Mouse (Mus musculus) CH12.LX (cell line): ENCODE measurements at regions not wholly inside any gene's neighbourhood (a gene's known extent, or its start where the extent isn't known, plus 50 kb on each side); places are given as distances from the start of the nearest gene placed in this dataset.

Source experiments
- DNase-seq: peaks from one replicate; pipeline ENCODE4 v3.0.0-alpha.2; 2013; ENCODE audit errors: extremely low read depth
- H3K27ac ChIP-seq: 2 replicates; pipeline ENCODE4 v1.5.1; 2012; ENCODE audit warnings: low read depth, mild to moderate bottlenecking, control low read depth, moderate library complexity; ENCODE audit not compliant: insufficient read depth
- H3K27me3 ChIP-seq: replicated peaks from 2 replicates; pipeline ENCODE3; 2012; ENCODE audit warnings: inconsistent platforms
- H3K36me3 ChIP-seq, 2 experiments: replicated peaks in 1 of 2; 2 replicates each; pipeline versions ENCODE3 to v1.6.1; 2012; ENCODE audit warnings: inconsistent platforms in 1 of 2, low read length in 1 of 2, mild to moderate bottlenecking in 1 of 2, mixed read lengths in 1 of 2, moderate library complexity in 1 of 2; ENCODE audit not compliant: control insufficient read depth in 1 of 2, insufficient read depth in 1 of 2
- H3K4me1 ChIP-seq, 2 experiments: 2 replicates each; pipeline ENCODE4 v1.6.1; 2012; ENCODE audit warnings: inconsistent platforms in 1 of 2, moderate library complexity in 1 of 2; ENCODE audit not compliant: insufficient read depth in 2 of 2, control insufficient read depth in 1 of 2
- H3K4me2 ChIP-seq: 2 replicates; pipeline ENCODE4 v1.6.1; 2012; ENCODE audit warnings: low read depth, mild to moderate bottlenecking, control low read depth; ENCODE audit not compliant: poor library complexity, insufficient read depth, severe bottlenecking
- H3K4me3 ChIP-seq, 3 experiments: fragments of 150-350 bp in 1 of 3; sonication (generic) in 1 of 3; replicated peaks in 1 of 3; 2 replicates each; pipeline versions ENCODE3 to v1.5.1; 2011 to 2012; ENCODE audit warnings: low read depth in 2 of 3, low read length in 2 of 3, mild to moderate bottlenecking in 2 of 3, moderate library complexity in 2 of 3, control low read depth in 1 of 3, improper control_type of control experiment in 1 of 3, inconsistent platforms in 1 of 3, mixed read lengths in 1 of 3; ENCODE audit not compliant: poor library complexity in 1 of 3
- H3K79me2 ChIP-seq: replicated peaks from 2 replicates; pipeline ENCODE4 v1.6.1; 2012; ENCODE audit warnings: mild to moderate bottlenecking, moderate library complexity; ENCODE audit not compliant: control insufficient read depth, poor library complexity, insufficient read depth, severe bottlenecking; ENCODE audit errors: extremely low read depth
- H3K9ac ChIP-seq: 2 replicates; pipeline ENCODE4 v1.6.1; 2012; ENCODE audit warnings: low read depth, mild to moderate bottlenecking, control low read depth, moderate library complexity; ENCODE audit not compliant: insufficient read depth
- H3K9me3 ChIP-seq: replicated peaks from 2 replicates; pipeline ENCODE3; 2012; ENCODE audit warnings: low read length, inconsistent platforms, mixed read lengths
- CHD1 ChIP-seq: IDR thresholded peaks from 2 replicates; pipeline ENCODE4 v1.6.1; 2012; ENCODE audit warnings: low read depth, low read length, improper control_type of control experiment, inconsistent platforms
- CHD2 ChIP-seq: IDR thresholded peaks from 2 replicates; pipeline ENCODE4 v1.6.1; 2011; ENCODE audit warnings: low read length, improper control_type of control experiment
- CTCF ChIP-seq, 2 experiments: IDR thresholded peaks in 1 of 2; conservative IDR thresholded peaks in 1 of 2; 2 replicates each; pipeline ENCODE4 v1.5.1; 2011 to 2012; ENCODE audit warnings: low read depth in 2 of 2, low read length in 2 of 2, improper control_type of control experiment in 1 of 2, inconsistent platforms in 1 of 2, mild to moderate bottlenecking in 1 of 2, moderate library complexity in 1 of 2
- ELF1 ChIP-seq: IDR thresholded peaks from 2 replicates; pipeline ENCODE4 v1.6.1; 2014; ENCODE audit warnings: low read depth, mild to moderate bottlenecking, inconsistent platforms, low read length, improper control_type of control experiment
- EP300 ChIP-seq: IDR thresholded peaks from 2 replicates; pipeline ENCODE4 v1.6.1; 2011; ENCODE audit warnings: low read length, improper control_type of control experiment
- GABPA ChIP-seq: IDR thresholded peaks from 2 replicates; pipeline ENCODE4 v1.6.1; 2012; ENCODE audit warnings: low read depth, low read length, improper control_type of control experiment, inconsistent platforms; ENCODE audit not compliant: insufficient replicate concordance
- HCFC1 ChIP-seq: IDR thresholded peaks from 2 replicates; pipeline ENCODE4 v1.6.1; 2012; ENCODE audit warnings: low read depth, mild to moderate bottlenecking, inconsistent platforms, low read length, improper control_type of control experiment
- IRF4 ChIP-seq: IDR thresholded peaks from 2 replicates; pipeline ENCODE4 v1.6.1; 2014; ENCODE audit warnings: low read depth, mild to moderate bottlenecking, inconsistent platforms, low read length, improper control_type of control experiment
- JUN ChIP-seq: IDR thresholded peaks from 2 replicates; pipeline ENCODE4 v1.6.1; 2011; ENCODE audit warnings: low read depth, mild to moderate bottlenecking, low read length, improper control_type of control experiment, moderate library complexity; ENCODE audit not compliant: insufficient read depth
- MAX ChIP-seq: IDR thresholded peaks from 2 replicates; pipeline ENCODE4 v1.6.1; 2011; ENCODE audit warnings: low read length, improper control_type of control experiment
- MAZ ChIP-seq: IDR thresholded peaks from 2 replicates; pipeline ENCODE4 v1.6.1; 2012; ENCODE audit warnings: low read depth, mild to moderate bottlenecking, inconsistent platforms, low read length, improper control_type of control experiment, moderate library complexity
- MEF2A ChIP-seq: IDR thresholded peaks from 2 replicates; pipeline ENCODE4 v1.6.1; 2014; ENCODE audit warnings: low read depth, mild to moderate bottlenecking, inconsistent platforms, low read length, improper control_type of control experiment, borderline replicate concordance
- NELFE ChIP-seq: IDR thresholded peaks from 2 replicates; pipeline ENCODE4 v1.6.1; 2011; ENCODE audit warnings: low read depth, low read length, improper control_type of control experiment
- NRF1 ChIP-seq: IDR thresholded peaks from 2 replicates; pipeline ENCODE4 v1.6.1; 2014; ENCODE audit warnings: low read depth, mild to moderate bottlenecking, inconsistent platforms, low read length, improper control_type of control experiment, moderate library complexity
- PAX5 ChIP-seq: IDR thresholded peaks from 2 replicates; pipeline ENCODE4 v1.6.1; 2012; ENCODE audit warnings: low read length, inconsistent platforms, mixed read lengths
- SIN3A ChIP-seq: IDR thresholded peaks from 2 replicates; pipeline ENCODE4 v1.6.1; 2012; ENCODE audit warnings: low read length, improper control_type of control experiment, inconsistent platforms
- SMC3 ChIP-seq: IDR thresholded peaks from 2 replicates; pipeline ENCODE4 v1.6.1; 2011; ENCODE audit warnings: low read depth, low read length, improper control_type of control experiment
- UBTF ChIP-seq: IDR thresholded peaks from 2 replicates; pipeline ENCODE4 v1.6.1; 2012; ENCODE audit warnings: low read depth, mild to moderate bottlenecking, inconsistent platforms, low read length, improper control_type of control experiment, moderate library complexity
- USF2 ChIP-seq: conservative IDR thresholded peaks from 2 replicates; pipeline ENCODE4 v1.6.1; 2011; ENCODE audit warnings: low read depth, low read length, improper control_type of control experiment
- ZKSCAN1 ChIP-seq: IDR thresholded peaks from 2 replicates; pipeline ENCODE4 v1.6.1; 2012; ENCODE audit warnings: low read depth, inconsistent platforms, low read length, improper control_type of control experiment, borderline replicate concordance
- ZMIZ1 ChIP-seq: IDR thresholded peaks from 2 replicates; pipeline ENCODE4 v1.6.1; 2012; ENCODE audit warnings: low read depth, mild to moderate bottlenecking, inconsistent platforms, low read length, improper control_type of control experiment
- ZNF384 ChIP-seq: IDR thresholded peaks from 2 replicates; pipeline ENCODE4 v1.6.1; 2012; ENCODE audit warnings: low read depth, low read length, improper control_type of control experiment, inconsistent platforms
- dilution Hi-C: fragments of 300-500 bp; cut with MboI; formaldehyde crosslinking; loops from 2 replicates; pipeline ENCODE4 v1.14.3; 2020; ENCODE audit warnings: low sequenced_read_pairs; ENCODE audit not compliant: extremely low pct_unique_long_range_greater_than_20kb, extremely low pct_ligation_motif_present
- in situ Hi-C: fragments of 300-500 bp; cut with MboI; formaldehyde crosslinking; loops from 3 replicates; pipeline ENCODE4 v1.14.3; 2019; ENCODE audit warnings: low sequenced_read_pairs, low pct_ligation_motif_present, low pct_unique_long_range_greater_than_20kb, mixed read lengths

DNA sequence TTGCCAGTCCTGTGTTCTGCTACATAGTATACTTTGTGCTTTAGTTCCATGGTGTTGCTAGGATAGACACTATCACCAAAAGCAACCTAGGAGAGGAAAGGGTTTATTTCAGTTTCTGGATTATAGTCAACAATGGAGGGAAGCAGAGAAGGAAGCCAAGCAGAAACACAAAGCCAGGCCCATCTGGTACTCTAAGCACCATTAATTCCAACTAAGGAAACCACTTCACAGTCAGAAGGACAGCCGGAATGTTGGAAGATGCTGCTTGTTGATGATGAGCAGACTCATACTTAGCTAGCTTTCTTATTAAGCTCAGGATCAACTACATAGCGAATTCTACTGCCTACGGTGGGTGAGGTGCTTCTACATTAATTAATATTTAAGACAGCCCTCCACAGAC lies 263.2 kb upstream of the Oprm1 start:
- no peaks in the 10 kb centered on the region for H3K4me1 ChIP-seq
- DNase-seq, result no peak
- no peak overlapping the region for H3K4me3 ChIP-seq
- TF ChIP-seq GABPA (no peak), SMC3 (no peak), USF2 (no peak), IRF4 (no peak), SIN3A (no peak), CHD2 (no peak), CHD1 (no peak), ELF1 (no peak), ZNF384 (no peak), UBTF (no peak), NELFE (no peak), NRF1 (no peak), MEF2A (no peak), MAZ (no peak), ZMIZ1 (no peak), ZKSCAN1 (no peak), PAX5 (no peak), MAX (no peak), JUN (no peak), EP300 (no peak)
- in situ Hi-C loops, result no loop called here
- H3K27ac ChIP-seq, result no peak overlapping the region
- no peaks in the 10 kb centered on the region for H3K27me3 ChIP-seq
- H3K79me2 ChIP-seq, result no peaks in the 10 kb centered on the region
- H3K36me3 ChIP-seq, result no peaks in the 10 kb centered on the region
- no peak overlapping the region for H3K4me2 ChIP-seq
- dilution Hi-C loops, result no loop called here
- H3K9ac ChIP-seq, result no peak overlapping the region
- H3K9me3 ChIP-seq, result no peaks in the 10 kb centered on the region

DNA sequence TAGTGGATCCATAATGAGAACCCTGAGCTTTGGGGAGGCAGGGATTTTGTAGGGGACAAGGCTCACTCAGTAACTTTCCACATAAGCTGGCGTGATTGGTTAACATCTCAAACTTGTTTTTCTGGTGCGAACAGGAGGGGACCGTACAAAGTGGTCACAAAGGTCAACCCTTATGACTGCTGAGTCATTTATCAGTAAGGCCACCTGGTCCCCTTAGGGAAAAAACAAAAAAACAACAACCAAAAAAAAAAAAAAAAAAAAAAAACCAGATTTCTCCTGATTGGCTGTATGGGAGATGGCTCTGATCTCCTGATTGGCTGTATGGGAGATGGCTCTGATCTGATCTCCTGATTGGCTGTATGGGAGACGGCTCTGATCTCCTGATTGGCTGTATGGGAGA lies 244.0 kb upstream of the Oprm1 start:
- DNase-seq, result no peak
- Histone ChIP-seq H3K27me3 (no peaks in the 10 kb centered on the region), H3K36me3 (no peaks in the 10 kb centered on the region), H3K4me3 (no peak overlapping the region), H3K9me3 (no peaks in the 10 kb centered on the region), H3K79me2 (no peaks in the 10 kb centered on the region), H3K9ac (no peak overlapping the region), H3K4me1 (no peaks in the 10 kb centered on the region), H3K4me2 (no peak overlapping the region), H3K27ac (no peak overlapping the region)
- in situ Hi-C loops, result no loop called here
- dilution Hi-C loops, result no loop called here
- no peak for TF ChIP-seq CTCF (conservative IDR thresholded peaks at IDR 0.05 in 1 of 2, IDR thresholded peaks at IDR 0.05 in 1 of 2; ENCODE audit: low read depth in 2 of 2, low read length in 2 of 2)
- TF ChIP-seq HCFC1, result no peak
- no peak for TF ChIP-seq SIN3A
- no peak for TF ChIP-seq SMC3
